35 mouse cellular contexts compared by ENCODE assay signal in the genomic region with DNA sequence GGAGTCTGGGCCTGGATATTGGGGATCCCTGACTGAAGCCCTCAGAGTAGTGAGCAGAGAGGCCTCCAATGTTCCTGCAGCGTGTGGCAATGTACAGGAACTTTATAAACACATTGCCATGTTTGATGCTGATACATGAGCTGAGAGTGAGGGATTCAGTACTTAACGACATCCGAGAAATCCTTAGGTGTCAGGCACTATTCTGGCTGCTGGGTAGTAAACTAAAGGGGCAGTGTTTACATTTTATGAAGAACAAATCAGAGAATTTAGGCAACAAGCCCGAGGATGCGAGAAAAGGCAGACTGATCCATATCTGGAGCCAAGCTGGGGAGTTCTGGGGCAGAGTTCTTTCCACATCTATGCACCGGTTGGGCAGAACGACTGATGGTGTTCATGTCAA. TPM values are rescaled to one million over a fixed set of nuclear protein-coding genes. Genes with fewer than 3 reads are reported as not detected.
DNase-seq lines count a peak whose midpoint lies in the region; ATAC-seq and TF ChIP-seq lines count a peak whose summit lies in the region.
"Had no signal": no experiment of that assay in that cellular context is flagged by ENCODE, and none has a peak within 500 bp of the region (broad histone marks: within the 10 kb centered on the region; RNA-seq: fewer than 3 reads in every experiment).

No protein-coding gene starts in this region.

- no peak for DNase-seq in liver
- DNase-seq in lung, postnatal 0 days (ENCODE audit: low spot score) = peak; percentile 53
- no peak for DNase-seq in lung, postnatal 36 days
- no peak for DNase-seq in left cerebral cortex, postnatal 36 days (ENCODE audit: low spot score in 2 of 2)
- DNase-seq: adrenal gland, adult 2 months; B cell, adult 2 months; cerebellum, adult 11-12 months; cerebellum, adult 9-11 months; forebrain, postnatal 0 days; kidney, adult 18-20 months; kidney, postnatal 25 days; right cerebral cortex, postnatal 25 days had no signal

- no peaks in the 10 kb centered on the region for H3K9me3 ChIP-seq in liver, embryonic 12.5 days (replicated peaks)
- H3K9me3 ChIP-seq in lung, postnatal 0 days (ENCODE audit: low read length) = no peaks in the 10 kb centered on the region
- no peaks in the 10 kb centered on the region for H3K9me3 ChIP-seq in liver, embryonic 15.5 days (replicated peaks)
- H3K9me3 ChIP-seq: embryonic facial prominence, embryonic 13.5 days; forebrain, embryonic 10.5 days; hindbrain, embryonic 10.5 days; kidney, embryonic 15.5 days; limb, embryonic 12.5 days; midbrain, embryonic 10.5 days; midbrain, embryonic 15.5 days; stomach, embryonic 15.5 days had no signal

- TF ChIP-seq EP300 in lung, postnatal 0 days (IDR thresholded peaks at IDR 0.05) = no peak; the same call in 1 of the 2 replicates

- 54% methylated on average over 7 of the region's 7 CpGs for WGBS in liver, embryonic 12.5 days (ENCODE audit: insufficient replicate concordance)
- WGBS in lung, postnatal 0 days = 37% methylated on average over 7 of the region's 7 CpGs
- WGBS in liver, embryonic 15.5 days (ENCODE audit: insufficient replicate concordance) = 59% methylated on average over 7 of the region's 7 CpGs

- H3K4me1 ChIP-seq in liver, embryonic 12.5 days = peaks cover 59% of the 10 kb centered on the region
- H3K4me1 ChIP-seq in lung, postnatal 0 days (ENCODE audit: insufficient read depth, low read depth, low read length) = peaks cover 26% of the 10 kb centered on the region
- peaks cover 65% of the 10 kb centered on the region for H3K4me1 ChIP-seq in liver, embryonic 15.5 days (replicated peaks)
- H3K4me1 ChIP-seq: limb, embryonic 12.5 days; midbrain, embryonic 10.5 days; midbrain, embryonic 15.5 days had no signal

- H3K4me3 ChIP-seq in liver, embryonic 12.5 days = no peak overlapping the region
- no peak overlapping the region for H3K4me3 ChIP-seq in lung, postnatal 0 days (ENCODE audit: low read depth, low read length)
- no peak overlapping the region for H3K4me3 ChIP-seq in liver, embryonic 15.5 days (replicated peaks)
- H3K4me3 ChIP-seq: embryonic facial prominence, embryonic 13.5 days; forebrain, embryonic 10.5 days; hindbrain, embryonic 10.5 days; kidney, embryonic 15.5 days; limb, embryonic 12.5 days; midbrain, embryonic 10.5 days; midbrain, embryonic 15.5 days; stomach, embryonic 15.5 days had no signal

- no peak for ATAC-seq in liver, embryonic 12.5 days
- ATAC-seq in lung, postnatal 0 days = peak; percentile 37
- no peak for ATAC-seq in liver, embryonic 15.5 days (ENCODE audit: insufficient read depth)
- ATAC-seq: activated CD4-positive, CD25-positive, alpha-beta regulatory T cell, adult 4 months; forebrain, postnatal 0 days; hindbrain, embryonic 16.5 days; midbrain, embryonic 15.5 days had no signal

- no peaks in the 10 kb centered on the region for H3K27me3 ChIP-seq in liver, embryonic 12.5 days (replicated peaks)
- no peaks in the 10 kb centered on the region for H3K27me3 ChIP-seq in lung, postnatal 0 days (replicated peaks; ENCODE audit: insufficient read depth, low read length)
- H3K27me3 ChIP-seq in liver, embryonic 15.5 days = no peaks in the 10 kb centered on the region
- H3K27me3 ChIP-seq: embryonic facial prominence, embryonic 13.5 days; kidney, embryonic 15.5 days; limb, embryonic 12.5 days; midbrain, embryonic 15.5 days; stomach, embryonic 15.5 days had no signal

- H3K9ac ChIP-seq in liver, embryonic 12.5 days = no peak overlapping the region
- H3K9ac ChIP-seq in lung, postnatal 0 days (replicated peaks; ENCODE audit: low read depth) = no peak overlapping the region
- H3K9ac ChIP-seq in liver, embryonic 15.5 days = peak overlapping the region; percentile 7; the same call in 1 of the 2 replicates
- H3K9ac ChIP-seq: embryonic facial prominence, embryonic 13.5 days; forebrain, postnatal 0 days; kidney, embryonic 15.5 days; limb, embryonic 12.5 days; midbrain, embryonic 15.5 days; stomach, embryonic 15.5 days had no signal

- peak overlapping the region; percentile 68 for H3K27ac ChIP-seq in liver, embryonic 12.5 days
- H3K27ac ChIP-seq in lung, postnatal 0 days (ENCODE audit: low read length) = no peak overlapping the region
- H3K27ac ChIP-seq in liver, embryonic 15.5 days (replicated peaks) = peak overlapping the region; percentile 78
- H3K27ac ChIP-seq: embryonic facial prominence, embryonic 13.5 days; forebrain, embryonic 10.5 days; hindbrain, embryonic 10.5 days; kidney, embryonic 15.5 days; limb, embryonic 12.5 days; midbrain, embryonic 10.5 days; midbrain, embryonic 15.5 days; stomach, embryonic 15.5 days had no signal

- intact Hi-C loops in left cerebral cortex, postnatal 36 days (cut with DNase I) = no loop called here

- H3K4me2 ChIP-seq in liver, embryonic 12.5 days = no peak overlapping the region
- no peak overlapping the region for H3K4me2 ChIP-seq in lung, postnatal 0 days (replicated peaks; ENCODE audit: low read depth, low read length)
- no peak overlapping the region for H3K4me2 ChIP-seq in liver, embryonic 15.5 days
- H3K4me2 ChIP-seq: embryonic facial prominence, embryonic 13.5 days; kidney, embryonic 15.5 days; limb, embryonic 12.5 days; midbrain, embryonic 15.5 days; stomach, embryonic 15.5 days had no signal

- no peak for TF ChIP-seq CTCF in lung, postnatal 0 days (IDR thresholded peaks at IDR 0.05)

- no peaks in the 10 kb centered on the region for H3K36me3 ChIP-seq in liver, embryonic 12.5 days
- no peaks in the 10 kb centered on the region for H3K36me3 ChIP-seq in lung, postnatal 0 days (ENCODE audit: insufficient read depth, low read length)
- H3K36me3 ChIP-seq in liver, embryonic 15.5 days (replicated peaks) = no peaks in the 10 kb centered on the region
- H3K36me3 ChIP-seq: embryonic facial prominence, embryonic 13.5 days; forebrain, embryonic 10.5 days; hindbrain, embryonic 10.5 days; kidney, embryonic 15.5 days; limb, embryonic 12.5 days; midbrain, embryonic 10.5 days; midbrain, embryonic 15.5 days; stomach, embryonic 15.5 days had no signal

RNA-seq across cellular contexts. Expression of a gene that starts 19.3 kb away (rescaled TPM):
- polyA plus RNA-seq in liver, embryonic 12.5 days (2016; fragmentation: Nextera tagmentation; extraction: Ambion mirVana) = 29.1 and 29.5 TPM in 2 replicates
- 514 and 711 TPM in 2 replicates for polyA plus RNA-seq in lung, postnatal 0 days (2015; fragmentation: Nextera tagmentation; extraction: Ambion mirVana)
- polyA plus RNA-seq in liver, embryonic 15.5 days (2015; fragmentation: Nextera tagmentation; extraction: Ambion mirVana) = 75.8 and 85.1 TPM in 2 replicates
- under 1 TPM; 0.39 to 0.63 TPM for total RNA-seq in left cerebral cortex, postnatal 36 days (2021)

RNA-seq across cellular contexts. Expression of a gene that starts 20.5 kb away (rescaled TPM):
- not detected in 2 replicates for polyA plus RNA-seq in liver, embryonic 12.5 days (2016; fragmentation: Nextera tagmentation; extraction: Ambion mirVana)
- 0.12 TPM in 1 of 2 replicates, not detected in the other for polyA plus RNA-seq in lung, postnatal 0 days (2015; fragmentation: Nextera tagmentation; extraction: Ambion mirVana)
- 0.08 TPM in 1 of 2 replicates, not detected in the other for polyA plus RNA-seq in liver, embryonic 15.5 days (2015; fragmentation: Nextera tagmentation; extraction: Ambion mirVana)
- not detected for total RNA-seq in left cerebral cortex, postnatal 36 days (2021)
- total RNA-seq: adrenal gland, adult 2 months; adrenal gland, postnatal 4 days; forebrain, postnatal 0 days; gastrocnemius, postnatal 25 days; heart, postnatal 14 days; layer of hippocampus, adult 18-20 months; layer of hippocampus, postnatal 10 days; left cerebral cortex, adult 18-20 months; left cerebral cortex, postnatal 14 days; megakaryocyte progenitor cell, adult 5-6 weeks; neutrophil, adult 5-6 weeks had no signal
- polyA plus RNA-seq: activated CD4-positive, CD25-positive, alpha-beta regulatory T cell, adult 4 months; adrenal gland, adult 2 months; embryonic facial prominence, embryonic 13.5 days; forebrain, embryonic 10.5 days; forebrain, postnatal 0 days; heart, embryonic 14.5 days; hindbrain, embryonic 10.5 days; hindbrain, embryonic 16.5 days; limb, embryonic 12.5 days; midbrain, embryonic 10.5 days; midbrain, embryonic 15.5 days; neural tube, embryonic 11.5 days; stomach, embryonic 15.5 days had no signal
